Mouse (Mus musculus) stomach, embryonic 15.5 days (tissue): Measurements from ENCODE around the gene Aldh1a2. TPM values are rescaled to one million over a fixed set of nuclear protein-coding genes. Genes with fewer than 3 reads are reported as not detected.
A peak's percentile ranks its signal among the peaks of the same experiment; 100 is the strongest.

Experiments
- ATAC-seq: fragments of 200-750 bp; cut with Nextera tagmentation; 2 replicates; pipeline ENCODE4 v1.8.0; 2017; ENCODE audit warnings: low read depth, moderate number of reproducible peaks, moderate TSS enrichment; ENCODE audit not compliant: insufficient read depth, low FRiP score
- H3K27ac ChIP-seq: fragments of 300-500 bp; sonication (generic); 2 replicates; pipeline ENCODE4 v1.5.1; 2015; ENCODE audit warnings: mild to moderate bottlenecking, inconsistent platforms
- H3K27me3 ChIP-seq: fragments of 300-500 bp; sonication (generic); replicated peaks from 2 replicates; pipeline ENCODE4 v1.6.1; 2015; ENCODE audit warnings: inconsistent platforms
- H3K36me3 ChIP-seq: fragments of 300-500 bp; sonication (generic); 2 replicates; pipeline ENCODE4 v1.6.1; 2015; ENCODE audit warnings: inconsistent platforms
- H3K4me1 ChIP-seq: fragments of 300-500 bp; sonication (generic); 2 replicates; pipeline ENCODE4 v1.6.1; 2015; ENCODE audit warnings: inconsistent platforms
- H3K4me2 ChIP-seq: fragments of 300-500 bp; sonication (generic); 2 replicates; pipeline ENCODE4 v1.6.1; 2015; ENCODE audit warnings: mild to moderate bottlenecking, inconsistent platforms
- H3K4me3 ChIP-seq: fragments of 300-500 bp; sonication (generic); replicated peaks from 2 replicates; pipeline ENCODE4 v1.5.1; 2015; ENCODE audit warnings: inconsistent platforms
- H3K9ac ChIP-seq: fragments of 300-500 bp; sonication (generic); 2 replicates; pipeline ENCODE4 v1.6.1; 2015; ENCODE audit warnings: inconsistent platforms
- H3K9me3 ChIP-seq: fragments of 300-500 bp; sonication (generic); 2 replicates; pipeline ENCODE4 v1.6.1; 2016; ENCODE audit warnings: inconsistent platforms
- WGBS: fragments of 180-500 bp; shearing (Covaris S2); methylation state at CpG from one replicate; pipeline ENCODE4 v1.1.7; 2015; 5-methylcytosine and 5-hydroxymethylcytosine counted together
- polyA plus RNA-seq: library from polyadenylated mRNA; unstranded; fragments of >200 nt; fragmentation: Nextera tagmentation; extraction: Ambion mirVana; gene quantifications from 2 replicates; pipeline ENCODE4 v1.2.1, GENCODE M21; 2015

Aldh1a2 gene
- polyA plus RNA-seq = 86.6 and 89.8 TPM in 2 replicates

DNA sequence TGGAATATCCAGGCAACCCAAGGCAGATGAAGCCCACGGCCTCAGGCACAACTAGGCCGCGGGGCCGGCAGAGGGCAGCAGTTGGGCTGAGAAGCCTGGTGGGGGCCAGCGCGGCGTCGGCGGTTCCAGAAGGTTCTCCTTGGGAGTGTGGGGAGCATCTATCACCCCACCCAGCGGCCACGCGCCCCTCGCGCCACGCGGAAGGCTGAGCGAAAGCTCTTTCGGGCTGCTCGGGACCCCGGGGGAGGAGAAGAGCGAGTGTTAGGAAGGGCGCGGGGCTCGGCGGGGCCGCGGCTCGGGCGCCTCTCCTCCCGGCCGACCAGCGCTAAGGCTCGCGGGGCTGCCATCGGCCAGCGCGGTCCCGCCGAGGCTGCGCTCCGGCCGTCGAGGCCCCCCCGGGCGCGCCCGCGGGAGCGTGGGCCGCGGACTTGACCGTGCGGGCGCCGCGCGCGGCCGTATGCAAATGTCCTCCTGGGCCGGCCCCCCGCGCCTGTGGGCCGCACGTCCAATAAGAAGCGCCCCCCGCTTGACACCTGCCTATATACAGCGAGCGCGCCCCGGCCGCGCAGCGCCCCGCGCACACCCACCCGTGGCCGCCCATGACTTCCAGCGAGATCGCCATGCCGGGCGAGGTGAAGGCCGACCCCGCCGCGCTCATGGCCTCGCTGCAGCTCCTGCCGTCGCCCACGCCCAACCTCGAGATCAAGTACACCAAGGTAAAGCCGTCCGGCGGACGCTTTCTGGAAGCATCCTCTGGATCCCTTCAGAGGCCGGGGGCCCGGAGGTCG is at the start of gene Aldh1a2:
Gene Aldh1a2, plus strand, starts transcription at position 542 of the 788 bp plus-strand sequence.
- Histone ChIP-seq H3K9me3 (no peaks in the 10 kb centered on the region), H3K27me3 (peaks cover 37% of the 10 kb centered on the region), H3K4me1 (peaks cover 14% of the 10 kb centered on the region), H3K9ac (peak within 1 kb of the TSS; percentile 48), H3K4me2 (peak within 1 kb of the TSS; percentile 87), H3K4me3 (peak within 1 kb of the TSS; percentile 53), H3K27ac (no peak within 1 kb of the TSS), H3K36me3 (no peaks in the 10 kb centered on the region)
- WGBS = 1% methylated on average over 90 of the region's 97 CpGs
- peak; percentile 81 for ATAC-seq

DNA sequence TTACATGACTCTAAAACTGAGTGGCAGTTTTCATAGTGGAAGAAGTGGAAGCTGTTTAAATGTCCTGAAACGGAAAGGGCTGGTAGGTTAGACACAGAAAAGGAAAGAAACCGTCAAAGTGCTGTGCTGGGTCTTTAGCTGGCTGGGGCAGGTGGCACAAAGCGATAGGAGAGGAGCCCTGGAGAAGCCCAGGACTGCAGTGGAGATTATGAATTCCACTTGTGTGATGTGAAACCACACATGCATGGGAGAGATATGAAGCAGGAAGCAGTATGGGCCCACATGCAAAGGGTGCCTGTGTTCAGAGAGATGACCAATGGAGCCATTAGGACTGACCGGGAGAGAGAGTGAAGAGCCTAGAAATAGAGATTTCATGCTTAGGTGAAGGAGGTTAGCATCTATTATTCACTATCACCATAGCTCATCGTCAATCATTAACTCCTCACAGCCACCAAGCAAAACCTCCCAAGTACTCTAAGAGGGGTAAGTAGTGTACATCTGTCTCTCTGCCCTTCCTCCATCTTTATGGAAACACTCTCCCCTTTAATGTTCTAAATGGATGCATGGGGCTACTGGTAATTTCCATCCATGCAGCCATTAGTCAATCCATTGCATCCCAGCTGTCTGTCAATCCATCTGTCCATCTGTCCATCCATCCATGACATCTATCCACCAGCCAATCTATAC is 49.4 kb upstream of the Aldh1a2 start:
- Histone ChIP-seq H3K27me3 (no peaks in the 10 kb centered on the region), H3K4me3 (no peak overlapping the region), H3K9me3 (no peaks in the 10 kb centered on the region), H3K9ac (no peak overlapping the region), H3K4me1 (peaks cover 14% of the 10 kb centered on the region), H3K27ac (no peak overlapping the region), H3K4me2 (no peak overlapping the region), H3K36me3 (no peaks in the 10 kb centered on the region)
- 84% methylated on average over 5 of the region's 5 CpGs for WGBS
- ATAC-seq = peak; percentile 85; the same call in 1 of the 2 replicates

DNA sequence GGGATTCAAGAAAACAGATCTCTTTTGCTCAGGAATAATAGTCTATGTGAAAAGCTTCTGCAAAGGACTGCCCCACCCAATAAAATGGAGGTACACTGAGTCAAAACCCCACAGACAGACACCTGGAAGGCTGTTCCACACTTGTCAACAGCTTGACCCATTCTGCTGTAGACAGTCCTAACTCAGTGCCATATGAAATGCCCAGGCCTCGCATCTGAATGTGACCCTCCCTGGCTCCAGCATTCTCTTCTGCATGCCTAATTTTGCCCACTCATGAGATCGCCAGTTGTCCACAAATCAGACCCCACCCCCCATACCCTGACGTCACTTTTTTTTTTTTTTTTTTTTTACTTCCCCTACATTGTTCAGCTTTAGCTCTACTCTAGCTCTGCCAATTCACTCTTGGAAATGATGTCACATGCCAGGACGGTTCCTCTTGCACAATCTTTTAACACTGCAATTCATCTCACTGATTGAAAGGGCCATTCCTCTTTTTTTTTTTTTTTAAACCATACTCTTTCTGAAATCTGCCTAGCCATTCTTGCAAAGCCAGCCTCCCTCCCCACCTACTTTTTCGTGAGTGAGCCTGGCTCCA is 48.6 kb upstream of the Aldh1a2 start:
- Histone ChIP-seq H3K4me1 (peaks cover 14% of the 10 kb centered on the region), H3K4me3 (no peak overlapping the region), H3K27me3 (no peaks in the 10 kb centered on the region), H3K27ac (no peak overlapping the region), H3K36me3 (no peaks in the 10 kb centered on the region), H3K9ac (no peak overlapping the region), H3K9me3 (no peaks in the 10 kb centered on the region), H3K4me2 (no peak overlapping the region)
- ATAC-seq = no peak
- WGBS = 53% methylated on average over 5 of the region's 5 CpGs

DNA sequence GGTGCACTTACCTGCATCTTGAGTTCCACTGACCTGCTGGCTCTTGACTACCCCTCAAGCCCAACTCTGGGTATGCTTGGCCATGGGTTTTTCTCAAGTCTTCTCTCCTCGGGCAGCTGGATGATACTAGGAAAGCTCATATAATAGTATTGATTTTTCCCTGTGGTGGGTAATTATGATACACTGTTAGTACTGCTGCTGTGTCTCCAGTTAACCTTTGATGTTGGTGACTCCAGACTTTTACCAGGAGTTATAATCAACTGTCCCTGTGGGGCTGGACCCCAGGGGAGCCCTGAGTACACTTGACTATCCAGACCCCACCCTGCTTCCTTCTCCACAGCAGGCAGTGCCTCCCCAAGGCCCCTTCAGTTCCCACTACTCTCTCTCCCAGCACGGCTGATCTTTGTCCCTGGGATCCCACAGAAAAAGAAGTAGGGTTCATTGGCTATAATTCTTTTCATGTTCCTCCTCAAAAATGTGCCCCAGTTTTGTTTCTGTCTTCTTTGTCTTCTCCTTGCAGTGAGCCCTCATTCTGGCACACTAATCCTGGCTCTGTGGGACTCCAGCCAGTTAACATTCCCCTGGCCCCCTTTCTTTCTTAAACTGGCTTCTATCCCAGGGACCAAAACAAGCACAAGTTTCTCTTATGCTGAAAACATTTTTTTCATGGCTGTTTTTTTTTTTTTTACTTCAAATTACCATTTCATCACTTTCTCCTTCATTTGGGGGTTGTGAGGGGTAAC is 47.9 kb upstream of the Aldh1a2 start:
- no peak for ATAC-seq
- Histone ChIP-seq H3K27ac (0 out of 2 replicates have a peak overlapping the region, but pooled peaks have one; percentile 9), H3K4me3 (no peak overlapping the region), H3K4me1 (peaks cover 14% of the 10 kb centered on the region), H3K27me3 (no peaks in the 10 kb centered on the region), H3K4me2 (no peak overlapping the region), H3K36me3 (no peaks in the 10 kb centered on the region), H3K9ac (no peak overlapping the region), H3K9me3 (no peaks in the 10 kb centered on the region)
- 36% methylated on average over 2 of the region's 2 CpGs for WGBS

DNA sequence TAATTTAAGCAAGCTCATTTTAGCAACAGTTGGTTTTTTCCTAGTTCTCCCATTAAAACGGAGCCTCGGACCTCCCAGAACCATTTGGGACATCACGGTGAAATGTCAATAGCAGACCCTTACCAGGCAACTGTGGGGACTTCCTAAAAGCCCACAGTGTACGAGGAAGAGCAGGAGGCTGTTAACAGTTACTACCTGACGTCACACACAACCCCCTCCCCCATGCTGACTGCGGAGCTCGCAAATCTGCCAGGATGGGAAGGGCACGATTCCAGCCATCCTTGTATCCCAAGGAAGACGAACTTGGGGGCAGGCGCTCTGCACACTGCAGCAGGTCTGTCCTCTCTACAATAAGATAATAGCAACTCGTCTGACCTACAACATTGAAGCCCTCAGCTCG is 47.1 kb upstream of the Aldh1a2 start, which contains the start of gene Aqp9:
Gene Aqp9, minus strand, starts transcription at position 172 of the 400 bp plus-strand sequence.
- WGBS = 38% methylated on average over 12 of the region's 12 CpGs
- Histone ChIP-seq H3K27ac (0 out of 2 replicates have a peak within 1 kb of the TSS, but pooled peaks have one; percentile 9), H3K4me2 (peak within 1 kb of the TSS; percentile 10; the same call in 1 of the 2 replicates), H3K9me3 (no peaks in the 10 kb centered on the region), H3K4me1 (peaks cover 14% of the 10 kb centered on the region), H3K9ac (no peak within 1 kb of the TSS), H3K4me3 (no peak within 1 kb of the TSS), H3K27me3 (no peaks in the 10 kb centered on the region), H3K36me3 (no peaks in the 10 kb centered on the region)
- ATAC-seq = no peak

DNA sequence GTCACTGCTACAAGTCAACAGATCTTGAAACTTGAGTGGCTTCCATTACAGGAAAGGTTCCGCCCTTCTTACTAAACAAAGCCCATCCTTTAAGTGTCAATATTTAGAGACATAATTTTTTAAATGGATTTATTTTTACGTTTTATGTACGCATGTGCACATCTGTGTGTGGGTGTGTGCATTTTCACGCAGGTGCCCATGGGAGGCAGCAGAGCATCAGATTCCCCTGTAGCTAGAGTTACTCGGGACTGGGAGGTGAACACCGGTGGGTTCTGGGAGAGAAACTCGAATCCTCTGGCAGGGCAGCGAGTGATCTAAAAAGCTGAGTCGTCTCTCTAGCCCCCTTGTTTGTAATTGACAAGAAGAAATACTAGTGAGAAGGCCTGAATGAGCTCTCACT is 42.1 kb upstream of the Aldh1a2 start:
- H3K36me3 ChIP-seq = no peaks in the 10 kb centered on the region
- ATAC-seq = no peak
- no peak overlapping the region for H3K27ac ChIP-seq
- WGBS = 47% methylated on average over 9 of the region's 9 CpGs
- H3K4me3 ChIP-seq = no peak overlapping the region
- no peaks in the 10 kb centered on the region for H3K27me3 ChIP-seq
- H3K4me1 ChIP-seq = peaks cover 5% of the 10 kb centered on the region; the same call in 1 of the 2 replicates
- no peaks in the 10 kb centered on the region for H3K9me3 ChIP-seq
- H3K4me2 ChIP-seq = no peak overlapping the region
- H3K9ac ChIP-seq = no peak overlapping the region

DNA sequence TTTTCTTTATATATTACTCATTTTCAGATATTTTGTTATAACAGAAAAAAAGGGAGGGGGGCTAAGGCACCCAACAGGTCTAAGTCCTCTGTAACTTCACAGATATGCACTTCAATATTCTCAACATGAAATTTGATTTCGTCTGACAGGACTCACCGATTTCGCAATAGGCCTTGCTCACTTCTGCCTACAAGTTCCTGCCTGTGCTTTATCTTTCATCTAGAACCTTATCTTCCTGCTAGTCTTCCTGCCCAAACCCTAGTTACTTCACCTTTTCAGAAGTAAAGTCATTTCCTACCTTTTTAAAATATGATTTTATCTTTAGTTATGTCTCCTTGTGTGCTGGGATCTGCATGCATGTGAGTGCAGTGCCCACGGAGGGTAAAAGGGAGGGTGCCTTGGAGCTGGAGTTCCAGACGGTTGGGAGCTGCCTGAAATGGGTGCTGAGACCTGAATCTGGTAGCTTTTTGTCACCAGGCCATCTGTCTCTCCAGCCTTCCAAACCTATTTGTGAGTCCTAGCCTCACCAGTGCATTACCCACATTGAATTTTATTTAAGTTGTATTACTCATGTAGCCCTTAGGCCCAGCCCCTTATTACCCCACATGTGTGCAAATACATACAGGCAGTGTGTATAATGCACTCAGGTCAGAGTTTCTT is 41.1 kb upstream of the Aldh1a2 start:
- Histone ChIP-seq H3K4me1 (no peaks in the 10 kb centered on the region), H3K4me3 (no peak overlapping the region), H3K9ac (no peak overlapping the region), H3K27ac (no peak overlapping the region), H3K36me3 (no peaks in the 10 kb centered on the region), H3K27me3 (no peaks in the 10 kb centered on the region), H3K9me3 (no peaks in the 10 kb centered on the region), H3K4me2 (no peak overlapping the region)
- WGBS = 69% methylated on average over 5 of the region's 5 CpGs
- no peak for ATAC-seq

DNA sequence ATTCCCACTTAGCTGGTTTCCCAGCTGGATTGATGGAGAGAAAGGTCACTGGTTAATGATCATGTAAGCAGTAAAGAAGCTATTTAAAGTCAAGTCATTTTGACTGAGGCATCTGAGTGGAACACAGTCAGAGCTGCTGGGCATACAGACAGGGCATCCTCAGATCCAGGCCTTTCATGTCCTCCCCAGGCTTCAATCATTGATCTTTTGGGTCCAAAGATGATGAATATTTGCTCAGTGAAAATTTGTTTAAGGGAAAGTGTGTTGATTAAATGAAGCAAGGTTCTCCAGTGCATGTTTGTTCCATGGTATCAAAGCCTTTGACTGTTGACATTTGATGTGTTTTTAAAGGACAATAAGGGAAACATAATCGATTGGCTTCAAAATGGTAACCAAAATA is 39.9 kb upstream of the Aldh1a2 start:
- no peak overlapping the region for H3K9ac ChIP-seq
- no peak overlapping the region for H3K27ac ChIP-seq
- H3K36me3 ChIP-seq = no peaks in the 10 kb centered on the region
- 65% methylated on average over 1 of the region's 1 CpGs for WGBS
- H3K4me2 ChIP-seq = no peak overlapping the region
- no peak overlapping the region for H3K4me3 ChIP-seq
- no peak for ATAC-seq
- H3K4me1 ChIP-seq = no peaks in the 10 kb centered on the region
- H3K27me3 ChIP-seq = no peaks in the 10 kb centered on the region
- H3K9me3 ChIP-seq = no peaks in the 10 kb centered on the region

DNA sequence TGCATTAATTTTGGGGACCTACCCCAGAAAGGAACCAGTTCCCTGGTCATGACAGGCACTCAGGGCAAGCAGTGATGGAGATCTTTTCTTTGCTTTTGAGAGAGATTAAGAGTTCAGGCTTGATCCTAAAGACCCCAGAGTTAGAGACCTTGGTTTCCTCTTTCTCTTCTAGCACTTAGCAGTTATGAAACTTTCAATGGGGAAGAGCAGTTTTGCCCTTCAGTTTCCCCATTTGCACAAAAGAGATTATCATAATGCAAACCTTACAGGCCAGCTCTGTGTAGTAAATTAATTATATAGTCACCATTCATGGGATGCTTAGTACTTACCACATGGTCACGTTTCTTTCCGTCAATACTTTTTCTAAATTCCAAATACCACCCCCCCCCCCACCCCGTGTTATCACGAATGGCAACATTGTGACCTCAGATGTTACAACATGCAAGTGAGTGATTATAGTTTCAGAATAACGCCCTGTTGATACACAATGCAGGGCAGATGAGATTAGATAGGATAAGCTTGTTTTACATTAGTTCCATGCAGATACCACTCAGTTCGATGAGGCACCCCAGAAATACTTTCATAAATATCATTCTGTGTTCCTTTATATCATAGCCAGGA is 36.2 kb upstream of the Aldh1a2 start:
- Histone ChIP-seq H3K4me1 (no peaks in the 10 kb centered on the region), H3K27ac (no peak overlapping the region), H3K9ac (no peak overlapping the region), H3K27me3 (no peaks in the 10 kb centered on the region), H3K9me3 (no peaks in the 10 kb centered on the region), H3K4me3 (no peak overlapping the region), H3K4me2 (no peak overlapping the region), H3K36me3 (no peaks in the 10 kb centered on the region)
- 60% methylated on average over 6 of the region's 6 CpGs for WGBS
- no peak for ATAC-seq

DNA sequence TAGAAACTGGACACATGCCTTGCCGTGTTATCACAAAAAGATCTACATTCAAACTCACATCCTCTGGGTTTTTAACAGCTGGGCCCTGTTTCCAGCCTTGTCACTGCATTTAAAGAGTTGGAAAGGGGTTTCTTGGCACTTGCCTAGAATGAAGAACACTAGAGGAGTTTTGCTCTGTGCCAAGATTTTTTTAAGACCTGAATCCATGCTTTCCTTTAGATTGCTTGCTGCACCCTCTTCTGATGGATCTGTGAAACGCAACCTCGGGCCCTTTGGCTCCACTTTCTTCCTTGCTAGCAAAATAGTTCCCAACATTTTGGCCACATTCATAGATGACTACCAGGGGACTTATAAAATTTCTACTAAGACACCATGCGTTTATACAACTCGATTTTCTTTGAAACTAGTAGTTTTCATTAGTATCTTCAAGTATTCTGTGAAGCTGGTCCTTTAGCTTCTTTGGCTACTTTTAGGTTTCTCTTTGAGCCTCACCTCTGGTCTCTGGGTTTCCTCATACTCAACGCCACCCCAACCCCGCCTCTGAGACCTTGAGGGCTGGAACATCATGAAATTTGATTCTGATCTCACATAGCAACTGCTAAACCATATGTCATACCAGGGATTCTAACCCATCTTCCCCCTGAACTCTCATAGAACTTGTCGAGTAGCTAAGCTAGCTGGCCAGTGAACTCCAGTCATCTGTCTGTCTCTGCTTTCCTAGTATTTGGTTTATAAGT is 35.5 kb upstream of the Aldh1a2 start:
- Histone ChIP-seq H3K4me2 (no peak overlapping the region), H3K36me3 (no peaks in the 10 kb centered on the region), H3K27ac (no peak overlapping the region), H3K9me3 (no peaks in the 10 kb centered on the region), H3K4me3 (no peak overlapping the region), H3K9ac (no peak overlapping the region), H3K4me1 (no peaks in the 10 kb centered on the region), H3K27me3 (no peaks in the 10 kb centered on the region)
- 60% methylated on average over 8 of the region's 8 CpGs for WGBS
- no peak for ATAC-seq
